Mouse (Mus musculus): Measurements from ENCODE around the gene Dnaja2. TPM values are rescaled to one million over a fixed set of nuclear protein-coding genes. Genes with fewer than 3 reads are reported as not detected.

The Dnaja2 gene
- polyA plus RNA-seq, 3 experiments from 2014 or later, result 155 to 203 (median 157) TPM

GRCm38 (mm10) chr8:85554391-85555180 lies 558 bp downstream of the Dnaja2 start:
- ATAC-seq, result peak; percentile 79

GRCm38 (mm10) chr8:85551934-85552333 lies 3.2 kb downstream of the Dnaja2 start:
- no peak for ATAC-seq

- ATAC-seq, result no peak
Observed at GRCm38 (mm10) chr8:85536332-85536731, 18.8 kb downstream of the Dnaja2 start.

- no peak for ATAC-seq
Observed at GRCm38 (mm10) chr8:85534163-85534562, 21.0 kb downstream of the Dnaja2 start.

GRCm38 (mm10) chr8:85533434-85533833 lies 21.7 kb downstream of the Dnaja2 start:
- ATAC-seq, result no peak

GRCm38 (mm10) chr8:85532843-85533242 lies 22.3 kb downstream of the Dnaja2 start:
- ATAC-seq, result no peak

- ATAC-seq, result no peak
Observed at GRCm38 (mm10) chr8:85531471-85531870, 23.7 kb downstream of the Dnaja2 start.

GRCm38 (mm10) chr8:85530717-85531116 lies 24.4 kb downstream of the Dnaja2 start:
- ATAC-seq, result no peak

- ATAC-seq, result no peak
Observed at GRCm38 (mm10) chr8:85528959-85529358, 26.2 kb downstream of the Dnaja2 start.

GRCm38 (mm10) chr8:85526105-85526504 lies 29.0 kb downstream of the Dnaja2 start:
- peak; percentile 69 for ATAC-seq

- ATAC-seq, result no peak
Observed at GRCm38 (mm10) chr8:85524086-85524485, 31.1 kb downstream of the Dnaja2 start.

GRCm38 (mm10) chr8:85521332-85521731 lies 33.8 kb downstream of the Dnaja2 start:
- no peak for ATAC-seq

GRCm38 (mm10) chr8:85520586-85520985 lies 34.6 kb downstream of the Dnaja2 start:
- ATAC-seq, result no peak

- ATAC-seq, result no peak
Observed at GRCm38 (mm10) chr8:85517956-85518355, 37.2 kb downstream of the Dnaja2 start.

GRCm38 (mm10) chr8:85517336-85517735 lies 37.8 kb downstream of the Dnaja2 start:
- no peak for ATAC-seq

GRCm38 (mm10) chr8:85515391-85515790 lies 39.8 kb downstream of the Dnaja2 start:
- no peak for ATAC-seq

GRCm38 (mm10) chr8:85513283-85513682 lies 41.9 kb downstream of the Dnaja2 start:
- ATAC-seq, result no peak

GRCm38 (mm10) chr8:85512234-85512633 lies 42.9 kb downstream of the Dnaja2 start:
- ATAC-seq, result no peak

GRCm38 (mm10) chr8:85508661-85509060 lies 46.5 kb downstream of the Dnaja2 start:
- ATAC-seq, result no peak

- ATAC-seq, result no peak
Observed at GRCm38 (mm10) chr8:85506620-85507019, 48.5 kb downstream of the Dnaja2 start.

- ATAC-seq, result no peak
Observed at GRCm38 (mm10) chr8:85504704-85505103, 50.4 kb downstream of the Dnaja2 start.

GRCm38 (mm10) chr8:85503065-85503464 lies 52.1 kb downstream of the Dnaja2 start:
- no peak for ATAC-seq

- ATAC-seq, result no peak
Observed at GRCm38 (mm10) chr8:85502381-85502780, 52.8 kb downstream of the Dnaja2 start.

GRCm38 (mm10) chr8:85500955-85501685 lies 54.0 kb downstream of the Dnaja2 start:
- ATAC-seq, result no peak
